Mouse (Mus musculus) cortical plate, adult 2 months (tissue): ENCODE results near the gene Chn2. TPM values are rescaled to one million over a fixed set of nuclear protein-coding genes. Genes with fewer than 3 reads are reported as not detected.

ENCODE experiments used
- H3K27ac ChIP-seq: fragments of 200-500 bp; 2 replicates; pipeline ENCODE4 v1.5.1; 2012; ENCODE audit warnings: low read length, control low read depth, inconsistent platforms; ENCODE audit not compliant: insufficient read depth
- H3K4me1 ChIP-seq: fragments of 200-500 bp; 2 replicates; pipeline ENCODE4 v1.6.1; 2011; ENCODE audit warnings: low read length; ENCODE audit not compliant: control insufficient read depth, insufficient read depth
- H3K4me3 ChIP-seq: fragments of 200-500 bp; 2 replicates; pipeline ENCODE4 v1.5.1; 2011; ENCODE audit warnings: mild to moderate bottlenecking, low read length, control low read depth; ENCODE audit not compliant: insufficient read depth
- CTCF ChIP-seq: fragments of 200-500 bp; IDR thresholded peaks from 2 replicates; pipeline ENCODE4 v1.5.1; 2011; ENCODE audit warnings: mild to moderate bottlenecking, control low read depth, low read length; ENCODE audit not compliant: insufficient read depth; ENCODE audit errors: extremely low read depth
- POLR2A ChIP-seq: fragments of 200-500 bp; IDR thresholded peaks from 2 replicates; pipeline ENCODE4 v1.6.1; 2011; ENCODE audit warnings: mild to moderate bottlenecking, low read length, control low read depth; ENCODE audit not compliant: insufficient read depth; ENCODE audit errors: extremely low read depth
- polyA plus RNA-seq: library from polyadenylated mRNA; depleted of rRNA; stranded (reverse); fragments of >200 nt; gene quantifications from 2 replicates; pipeline ENCODE4 v1.2.3, GENCODE M21; 2012; rRNA removed

The Chn2 gene
- polyA plus RNA-seq, 1 experiment: 54.9 TPM

DNA sequence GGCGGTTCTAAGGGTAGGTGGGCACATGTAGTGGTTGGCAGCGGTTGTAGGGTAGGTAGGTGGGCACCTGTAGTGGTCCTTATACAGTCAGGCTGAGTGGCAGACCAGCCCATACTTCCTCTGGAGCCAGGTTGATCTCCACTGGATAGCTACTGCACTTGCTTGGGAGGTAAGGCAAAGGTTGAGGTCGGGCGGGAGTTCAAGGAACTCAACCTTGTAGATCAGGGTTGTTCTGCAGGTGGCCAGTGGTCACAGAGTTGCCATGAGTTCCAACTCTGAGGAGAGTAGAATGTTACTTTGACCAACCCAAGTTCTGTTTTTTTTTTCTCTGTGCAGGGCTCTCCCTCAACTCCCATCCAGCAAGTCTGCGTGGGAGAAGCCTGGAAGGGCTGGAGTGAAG, 289.4 kb downstream of the Chn2 start:
- no peaks in the 10 kb centered on the region; the same call in 1 of the 2 replicates for H3K4me1 ChIP-seq
- H3K27ac ChIP-seq: no peak overlapping the region
- H3K4me3 ChIP-seq: no peak overlapping the region
- no peak for TF ChIP-seq POLR2A

DNA sequence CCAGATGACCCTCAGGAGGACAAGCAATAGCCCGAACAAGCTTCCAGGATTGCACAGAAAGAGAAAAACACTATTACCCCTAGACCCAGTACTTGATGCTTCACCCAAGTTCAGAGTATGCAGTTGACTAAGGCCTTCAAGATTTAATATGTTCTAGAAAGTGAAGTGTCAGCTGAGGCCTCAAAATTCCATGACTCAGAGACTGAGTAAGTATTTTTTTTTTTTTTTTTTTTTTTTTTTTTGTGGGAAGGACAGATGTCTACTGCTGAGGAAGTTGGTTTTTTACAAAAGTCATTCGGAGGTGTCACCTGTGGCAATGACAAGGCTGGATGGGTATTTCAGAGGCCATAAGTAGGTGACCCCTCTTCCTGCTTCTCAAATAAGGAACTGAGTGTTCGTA, 290.2 kb downstream of the Chn2 start:
- TF ChIP-seq CTCF (no peak), POLR2A (no peak)
- H3K4me3 ChIP-seq: no peak overlapping the region
- H3K4me1 ChIP-seq: no peaks in the 10 kb centered on the region; the same call in 1 of the 2 replicates
- no peak overlapping the region for H3K27ac ChIP-seq

DNA sequence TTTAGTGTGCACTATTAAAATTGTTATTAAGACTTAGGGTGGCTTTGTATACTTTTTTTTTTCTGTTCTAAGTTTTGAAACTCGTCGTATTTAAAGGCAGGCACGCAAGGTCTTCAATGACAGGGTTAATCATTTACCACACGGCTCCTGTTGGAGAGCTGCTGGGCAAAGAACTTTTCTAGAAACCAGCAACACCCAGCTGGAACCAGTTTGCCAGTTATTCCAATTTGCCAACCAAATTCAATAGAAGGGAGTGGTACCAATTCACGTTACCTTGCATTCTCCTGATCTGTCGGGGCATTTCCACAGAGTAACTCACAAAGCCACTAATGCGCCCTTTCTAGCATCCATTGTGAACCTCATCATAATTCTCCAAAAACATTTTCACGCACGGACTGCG, 290.8 kb downstream of the Chn2 start:
- H3K4me1 ChIP-seq: no peaks in the 10 kb centered on the region; the same call in 1 of the 2 replicates
- H3K4me3 ChIP-seq: no peak overlapping the region
- no peak overlapping the region for H3K27ac ChIP-seq
- TF ChIP-seq CTCF (no peak), POLR2A (no peak)

DNA sequence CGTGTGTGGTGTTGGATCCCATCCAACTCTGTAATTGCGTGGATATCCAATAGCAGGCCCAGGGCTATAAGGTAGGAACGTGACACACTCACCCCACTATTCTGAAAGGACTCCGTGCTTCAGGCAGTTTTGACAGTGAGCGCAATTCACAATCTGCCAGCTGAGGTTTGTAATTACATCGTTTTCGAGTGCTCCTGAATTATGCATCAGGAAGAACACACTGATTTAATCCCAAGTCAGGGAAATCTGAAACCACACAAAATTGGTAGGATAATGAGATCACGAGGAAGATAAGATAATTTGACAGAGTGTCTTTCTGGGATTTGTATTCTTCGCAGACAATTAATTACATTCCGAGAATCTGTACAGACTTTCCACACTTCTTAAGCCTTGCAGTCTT, 292.4 kb downstream of the Chn2 start:
- H3K4me1 ChIP-seq: no peaks in the 10 kb centered on the region
- TF ChIP-seq POLR2A: no peak
- no peak for TF ChIP-seq CTCF
- H3K4me3 ChIP-seq: no peak overlapping the region
- no peak overlapping the region for H3K27ac ChIP-seq

DNA sequence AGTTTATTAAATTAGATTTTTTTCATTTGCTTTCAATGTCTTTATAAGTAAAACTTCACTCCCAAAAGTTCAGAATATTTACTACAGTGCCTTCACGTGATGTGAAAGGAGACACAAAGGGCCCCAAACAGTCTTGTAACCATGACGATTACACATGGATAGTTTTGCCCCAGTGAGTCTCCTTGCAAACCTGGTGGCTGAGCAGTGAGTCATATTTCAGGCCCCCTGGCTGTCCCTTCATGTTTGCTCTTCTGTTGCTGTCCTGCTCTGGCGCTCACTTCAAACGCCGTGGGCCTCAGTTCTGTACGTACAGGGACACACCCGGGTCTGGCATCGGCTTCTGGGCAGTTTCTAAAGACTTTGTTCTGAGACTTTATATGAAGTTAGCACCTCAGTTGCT, 292.8 kb downstream of the Chn2 start:
- TF ChIP-seq POLR2A: no peak
- no peak for TF ChIP-seq CTCF
- no peak overlapping the region for H3K27ac ChIP-seq
- H3K4me3 ChIP-seq: no peak overlapping the region
- no peaks in the 10 kb centered on the region for H3K4me1 ChIP-seq

DNA sequence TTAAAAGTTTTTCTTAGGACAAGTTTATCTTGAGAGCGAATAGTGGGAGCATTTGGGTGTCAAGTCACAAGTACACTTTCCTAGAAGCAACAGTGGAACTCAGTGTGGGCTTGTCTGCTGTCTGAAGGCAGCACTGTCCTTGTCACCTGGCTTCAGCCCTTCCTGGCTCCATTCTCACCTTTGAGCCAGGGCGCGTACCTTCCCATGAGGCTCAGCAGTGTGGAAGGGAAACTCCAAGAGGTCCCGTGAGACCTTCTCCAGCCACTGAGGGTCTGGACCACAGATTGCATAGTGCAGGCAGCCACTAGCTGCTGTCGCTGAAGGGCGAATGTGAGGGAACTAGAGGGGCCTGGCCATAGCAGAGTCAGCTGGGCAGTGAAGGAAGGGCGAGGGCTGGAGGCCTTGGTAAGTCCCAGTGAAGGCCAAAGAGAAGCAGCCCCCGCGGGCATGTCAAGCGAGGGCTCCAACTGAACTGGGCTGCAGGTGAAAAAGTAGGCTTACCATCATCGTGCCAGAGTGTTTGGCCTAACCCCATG, 293.8 kb downstream of the Chn2 start:
- no peak overlapping the region for H3K27ac ChIP-seq
- H3K4me1 ChIP-seq: no peaks in the 10 kb centered on the region
- no peak overlapping the region for H3K4me3 ChIP-seq
- no peak for TF ChIP-seq CTCF
- TF ChIP-seq POLR2A: no peak

DNA sequence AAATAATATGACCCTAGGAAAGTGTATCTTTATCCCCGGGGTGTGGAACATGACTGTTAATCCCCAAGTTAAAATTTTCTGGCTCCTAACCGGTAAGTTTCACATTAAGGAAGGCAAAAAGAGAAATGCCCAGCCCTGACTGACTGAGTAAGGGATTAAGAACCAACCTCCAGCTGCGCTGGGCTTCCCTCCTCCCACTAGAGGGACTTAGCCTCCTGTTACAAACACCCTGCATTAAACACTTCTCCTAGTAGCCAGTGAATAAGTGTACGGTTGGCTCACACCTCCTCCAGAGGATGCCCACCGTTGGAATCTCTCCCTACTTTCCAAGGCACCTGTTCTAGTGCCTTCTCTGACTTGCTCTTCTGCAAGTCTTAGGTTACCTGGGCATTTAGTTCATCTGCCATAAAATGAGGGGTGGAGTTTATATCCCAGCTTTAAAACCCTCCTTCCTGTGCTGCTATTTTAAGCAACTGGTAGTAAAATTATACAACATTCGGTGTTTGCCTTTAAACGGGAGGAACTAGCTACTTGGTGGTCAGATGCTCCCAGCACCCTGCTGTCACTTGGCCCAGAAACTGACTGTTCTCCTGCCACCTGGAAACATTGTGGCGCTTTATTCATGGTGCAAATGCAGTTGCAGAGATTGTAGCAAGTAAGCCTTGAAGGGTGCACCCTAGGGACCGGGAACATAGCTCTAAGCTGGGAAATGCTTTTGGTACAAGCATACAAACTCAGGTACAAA, 294.5 kb downstream of the Chn2 start:
- Histone ChIP-seq H3K4me3 (no peak overlapping the region), H3K4me1 (no peaks in the 10 kb centered on the region), H3K27ac (no peak overlapping the region)
- TF ChIP-seq CTCF (no peak), POLR2A (no peak)

DNA sequence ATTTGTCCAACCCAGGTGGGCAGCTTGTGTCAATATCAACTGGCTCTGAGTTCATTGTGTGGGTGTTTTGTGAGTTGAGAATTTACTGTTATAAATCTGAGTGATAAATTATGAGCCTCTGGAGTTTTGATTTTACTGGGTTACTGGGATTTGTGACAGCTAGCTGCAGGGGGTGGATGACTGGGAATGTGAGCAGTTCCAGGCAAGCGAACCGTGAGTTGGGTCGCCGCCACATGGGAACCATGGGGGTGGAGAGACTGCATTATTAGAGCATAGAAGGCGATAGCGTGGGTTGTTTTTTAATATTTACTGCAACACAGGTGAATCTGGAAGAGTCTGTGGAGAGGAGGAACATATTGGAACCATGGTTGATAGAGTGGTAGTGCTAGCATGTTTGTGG, 298.0 kb downstream of the Chn2 start:
- Histone ChIP-seq H3K4me1 (no peaks in the 10 kb centered on the region), H3K4me3 (no peak overlapping the region), H3K27ac (no peak overlapping the region)
- TF ChIP-seq POLR2A (no peak), CTCF (no peak)

DNA sequence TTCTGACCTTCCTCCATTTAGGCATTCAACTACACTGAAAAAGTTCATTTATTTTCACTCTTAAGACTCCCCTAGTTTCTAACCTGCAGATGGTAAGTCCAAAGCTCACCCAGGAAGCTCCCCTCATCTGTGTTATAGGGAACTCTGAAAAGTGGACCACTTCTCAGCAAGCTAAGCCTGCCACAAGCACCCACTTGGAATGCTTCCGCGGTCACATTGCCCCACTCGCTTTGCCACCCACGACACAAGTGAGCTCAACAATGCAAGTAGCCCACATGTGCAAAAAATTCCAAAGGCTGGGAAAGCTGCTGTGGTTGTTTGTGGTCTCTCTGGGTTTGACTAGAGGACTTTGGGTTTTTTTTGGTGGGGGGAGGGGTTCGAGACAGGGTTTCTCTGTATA, 301.8 kb downstream of the Chn2 start:
- Histone ChIP-seq H3K27ac (no peak overlapping the region), H3K4me1 (no peaks in the 10 kb centered on the region), H3K4me3 (no peak overlapping the region)
- no peak for TF ChIP-seq POLR2A
- TF ChIP-seq CTCF: no peak

DNA sequence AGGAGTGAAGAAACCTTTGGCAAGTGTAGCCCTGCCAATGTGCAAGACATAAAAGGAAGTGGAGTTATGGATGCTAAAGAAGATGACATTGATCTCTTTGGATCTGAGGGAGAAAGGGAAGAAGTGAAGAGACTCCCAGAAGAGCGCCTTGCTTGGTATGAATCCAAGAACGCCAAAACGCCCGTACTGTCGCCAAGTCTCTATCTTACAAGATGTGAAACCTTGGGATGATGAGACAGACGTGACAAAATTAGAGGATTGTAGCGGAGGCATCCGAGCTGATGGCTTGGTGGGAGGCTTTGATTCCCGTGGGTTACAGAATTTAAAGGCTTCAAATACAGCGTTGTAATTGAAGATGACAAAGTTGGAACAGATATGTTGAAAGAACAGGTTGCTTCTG, 302.9 kb downstream of the Chn2 start:
- TF ChIP-seq POLR2A: no peak
- Histone ChIP-seq H3K4me1 (no peaks in the 10 kb centered on the region), H3K4me3 (no peak overlapping the region), H3K27ac (no peak overlapping the region)

Other genes starting within 250 kb of the Chn2 start
- gene Tril, start 218.7 kb upstream of the Chn2 start, polyA plus RNA-seq: 27.7 and 28.1 TPM in 2 replicates
- not detected in 2 replicates for gene Cpvl, start 60.9 kb upstream of the Chn2 start, polyA plus RNA-seq